Mouse (Mus musculus) spleen, adult 18-20 months (tissue): Measurements from ENCODE around the gene Gm9789.
"Not testable (repeated sequence)": the region's sequence is repeated elsewhere in the genome, so short reads cannot be mapped to it uniquely, and the experiment has no call there.

ENCODE experiments used
- DNase-seq, 2 experiments: peaks; one replicate each; pipeline ENCODE4 v3.0.0; 2022; ENCODE audit warnings: mixed read lengths in 2 of 2

Gm9789 gene

GRCm38 (mm10) chr16:89157652-89158051 is at the start of gene Gm9789:
TSS of gene Gm9789 (plus strand) at chr16:89157952.
- DNase-seq: no peak

- DNase-seq: no peak
These were observed 17.2 kb upstream of the Gm9789 start, which contains the start of gene Gm6358 for GRCm38 (mm10) chr16:89140551-89140950. TSS of gene Gm6358 (plus strand) at chr16:89140851.

GRCm38 (mm10) chr16:89150786-89151185 is 7.0 kb upstream of the Gm9789 start, which contains the start of gene Gm10061:
TSS of gene Gm10061 (plus strand) at chr16:89151086.
- no peak for DNase-seq

- DNase-seq: not testable (repeated sequence)
These were observed 11.4 kb downstream of the Gm9789 start, which contains the start of gene Gm7735 for GRCm38 (mm10) chr16:89169190-89169589. TSS of gene Gm7735 (plus strand) at chr16:89169490.

- DNase-seq: no peak
These were observed 16.7 kb downstream of the Gm9789 start, which contains the start of gene 1110057P08Rik for GRCm38 (mm10) chr16:89174435-89174834. TSS of gene 1110057P08Rik (plus strand) at chr16:89174735.

- DNase-seq: no peak
These were observed 30.9 kb downstream of the Gm9789 start for GRCm38 (mm10) chr16:89188621-89189020.

- no peak for DNase-seq
These were observed 47.8 kb downstream of the Gm9789 start, which contains the start of gene Krtap20-2 for GRCm38 (mm10) chr16:89205561-89205960. TSS of gene Krtap20-2 (plus strand) at chr16:89205861.
